Mouse (Mus musculus) lung, adult 18-20 months (tissue): Measurements from ENCODE around the gene Ascl3.

Source experiments
- DNase-seq, 2 experiments: peaks; one replicate each; pipeline ENCODE4 v3.0.0; 2022; ENCODE audit warnings: mixed read lengths in 2 of 2

Gene Ascl3

DNA sequence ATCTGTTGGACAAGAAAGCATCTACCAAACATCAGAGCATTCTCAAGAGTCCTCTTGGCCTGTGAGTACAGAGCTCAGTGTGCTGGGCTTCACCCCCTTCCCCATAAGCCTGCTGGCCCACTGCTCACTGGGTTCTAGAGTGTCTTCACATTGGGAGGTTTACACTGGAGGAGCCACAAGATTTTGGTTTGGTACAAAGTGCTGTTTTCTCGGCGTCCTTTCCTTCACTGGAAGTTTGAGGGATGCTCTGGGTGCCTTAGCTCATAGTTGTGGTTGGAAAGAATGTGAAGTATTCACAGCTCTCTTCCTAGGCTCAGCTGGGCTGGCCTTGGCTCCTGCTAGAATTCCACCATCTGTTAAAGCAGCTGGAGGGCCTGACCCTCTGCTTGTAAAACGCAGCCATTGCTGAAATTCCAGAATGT lies 22.6 kb downstream of the Ascl3 start:
- peak; percentile 60 to 74 for DNase-seq

DNA sequence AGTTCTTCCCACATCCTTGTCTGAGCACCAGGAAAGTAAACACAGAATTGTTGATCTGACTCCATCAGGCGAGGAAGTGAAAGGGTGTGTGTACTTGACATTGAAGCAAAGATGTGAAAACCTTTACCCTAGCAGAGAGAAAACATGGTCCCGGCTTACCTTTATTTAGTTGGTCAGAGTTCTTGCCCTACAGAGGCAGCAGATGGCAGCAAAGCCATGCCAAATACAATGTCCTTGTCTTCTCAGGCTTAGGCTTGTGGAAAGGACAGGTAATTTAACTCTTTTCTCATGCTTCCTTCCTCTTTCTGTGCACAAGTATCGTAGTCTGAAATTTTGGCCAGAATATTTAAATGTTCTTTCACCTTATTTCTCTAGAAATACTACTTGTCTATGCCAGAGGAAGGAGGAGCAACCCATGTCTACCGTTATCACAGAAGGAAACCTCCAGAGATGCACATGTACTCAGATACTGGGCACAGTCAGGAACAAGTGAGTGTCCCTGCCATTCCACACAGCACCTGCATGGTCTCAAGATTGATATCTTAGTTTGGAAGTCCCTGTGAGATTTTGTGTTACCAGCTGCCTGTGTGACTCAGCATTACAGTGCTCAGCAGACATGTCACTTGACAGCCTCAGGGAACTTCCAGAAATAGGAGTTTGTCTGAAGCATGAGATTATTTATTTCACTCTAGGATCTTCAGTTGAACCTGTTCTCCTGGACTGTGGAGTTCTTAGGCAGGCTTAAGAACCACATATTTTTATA lies 24.3 kb downstream of the Ascl3 start:
- DNase-seq = peak; percentile 66 to 71

DNA sequence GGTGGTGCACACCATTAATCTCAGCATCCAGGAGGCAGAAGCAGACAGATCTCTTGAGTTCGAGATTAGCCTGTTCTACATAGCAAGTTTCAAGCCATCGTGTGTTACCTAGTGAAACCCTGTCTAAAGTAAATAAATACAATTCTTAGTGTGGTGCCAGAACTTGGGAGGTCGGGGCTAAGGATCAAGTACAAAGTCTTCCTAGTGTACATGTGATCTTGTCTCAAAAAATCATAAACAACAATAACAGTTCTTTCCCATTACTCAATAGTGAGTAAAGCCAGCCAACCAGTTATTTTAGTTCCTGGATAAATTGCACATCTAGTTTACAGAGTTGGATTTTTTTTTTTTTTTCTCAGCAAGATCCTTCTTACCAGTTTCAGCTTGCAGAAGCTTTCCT lies 27.1 kb downstream of the Ascl3 start:
- DNase-seq = no peak

DNA sequence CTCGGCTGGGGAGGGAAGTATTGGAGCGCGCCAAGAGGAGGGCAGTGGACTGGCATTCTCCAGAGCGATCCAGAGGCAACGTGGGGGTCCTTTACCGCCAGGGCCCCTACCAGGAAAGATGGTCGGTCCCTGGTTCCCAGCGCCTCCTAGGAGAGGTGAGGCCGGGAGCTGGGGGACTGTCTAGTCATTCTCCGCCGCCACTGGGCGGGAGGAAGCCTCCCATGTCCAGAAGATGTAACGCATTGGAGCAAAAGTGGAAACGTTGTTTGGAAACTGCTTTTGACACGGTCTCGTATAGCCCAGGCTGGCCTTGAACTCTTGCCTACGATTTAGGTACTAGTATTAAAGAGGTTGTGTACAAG lies 27.5 kb downstream of the Ascl3 start:
- no peak for DNase-seq

DNA sequence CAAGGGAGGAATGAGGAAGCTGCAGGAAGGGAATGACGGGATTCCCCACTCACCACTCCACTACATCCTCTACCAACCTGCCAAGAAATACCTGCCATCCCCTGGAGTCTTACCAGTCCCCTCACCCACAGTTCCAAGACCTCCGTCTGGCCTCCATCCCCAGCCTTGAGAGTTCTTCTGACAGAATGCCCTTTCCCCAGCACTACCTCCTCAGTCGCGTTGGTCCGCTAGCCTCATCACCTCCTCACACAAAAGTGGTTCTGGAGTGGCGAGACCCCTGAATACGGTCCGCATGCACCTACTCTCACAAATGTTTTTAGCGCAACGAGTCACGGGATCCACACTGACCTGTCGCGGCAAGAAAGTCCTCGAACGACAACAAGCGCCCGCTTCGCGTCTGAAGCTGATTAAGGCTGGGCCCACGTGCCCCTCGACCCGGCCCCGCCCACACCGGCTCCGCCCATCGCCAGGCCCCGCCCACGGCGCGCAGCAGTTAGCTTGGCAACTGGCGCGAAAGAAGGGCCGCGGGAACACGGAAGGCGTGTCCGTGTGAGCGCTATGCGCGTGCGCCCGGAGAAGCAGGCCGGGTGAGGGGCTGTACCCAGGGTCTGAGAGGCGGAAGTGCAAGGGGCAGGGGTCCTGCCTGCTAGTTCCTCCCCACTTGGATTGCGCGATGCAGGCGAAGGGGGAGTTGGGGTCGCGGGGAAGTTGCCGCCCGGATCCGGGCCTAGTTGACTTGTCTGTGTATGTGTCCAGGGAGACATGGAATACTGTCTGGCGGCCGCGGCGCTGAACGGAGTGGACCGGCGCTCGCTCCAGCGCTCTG lies 28.1 kb downstream of the Ascl3 start, which contains the start of the genes St5 and Akip1:
Gene St5 (minus strand): TSS at position 416 of the 826 bp plus-strand sequence.
Gene Akip1 (plus strand): TSS at position 501 of the 826 bp plus-strand sequence.
- peak; percentile 96 to 97 for DNase-seq

DNA sequence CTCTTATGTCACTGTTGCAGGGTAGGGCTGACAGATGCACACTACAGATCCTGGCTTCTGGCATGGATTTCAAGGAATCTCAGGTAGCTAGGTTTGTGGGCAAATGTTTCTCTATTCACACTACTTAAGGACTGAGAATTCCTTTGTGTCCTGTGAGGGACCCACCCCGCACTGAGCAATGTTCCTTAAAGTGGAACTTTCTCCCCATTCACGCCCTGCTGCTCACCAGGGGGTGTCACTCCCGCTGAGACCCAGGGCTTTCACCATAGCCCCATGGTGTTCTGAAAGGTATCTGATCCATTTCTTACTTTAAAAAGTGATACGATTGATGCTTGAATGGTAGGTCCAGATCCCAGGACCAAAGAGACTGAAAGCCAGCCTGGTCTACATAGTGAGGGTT lies 28.8 kb downstream of the Ascl3 start:
- DNase-seq = no peak

DNA sequence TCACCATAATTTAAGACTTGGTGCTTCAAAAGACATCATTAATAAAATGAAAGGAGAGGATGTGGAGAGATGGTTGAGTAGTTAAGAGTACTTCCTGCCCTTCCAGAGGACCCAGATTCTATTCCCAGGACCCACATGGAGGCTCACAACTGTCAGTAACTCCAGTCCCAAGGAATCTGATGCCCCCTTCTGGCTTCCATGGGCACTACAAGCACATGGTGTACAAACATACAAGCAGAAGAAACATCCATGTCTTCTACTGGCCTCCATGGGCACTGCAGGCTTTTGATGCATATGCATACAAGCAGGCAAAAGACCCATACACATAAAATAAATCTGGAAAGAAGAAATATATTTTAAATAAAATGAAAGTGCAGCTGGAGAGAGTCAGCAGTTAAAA lies 31.3 kb downstream of the Ascl3 start:
- DNase-seq = no peak

DNA sequence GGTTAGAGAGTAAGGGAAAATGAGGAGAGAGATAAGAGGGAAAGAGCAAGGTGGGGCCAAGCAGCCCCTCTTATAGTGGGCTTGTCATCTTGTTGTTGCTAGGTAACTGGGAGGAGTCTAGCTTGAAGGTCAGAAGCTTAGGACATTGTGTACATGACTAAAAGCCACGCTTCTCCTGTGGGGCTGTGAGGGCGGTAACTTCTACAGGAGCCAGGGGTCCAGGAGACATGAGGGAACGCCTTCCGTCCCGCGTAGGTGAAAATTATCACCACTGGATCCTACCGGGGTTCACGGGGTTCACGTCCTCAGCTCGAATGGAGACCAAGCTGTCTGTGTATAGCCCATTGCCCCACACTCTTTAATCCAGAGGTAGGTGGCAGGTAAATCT lies 36.2 kb downstream of the Ascl3 start:
- no peak for DNase-seq

DNA sequence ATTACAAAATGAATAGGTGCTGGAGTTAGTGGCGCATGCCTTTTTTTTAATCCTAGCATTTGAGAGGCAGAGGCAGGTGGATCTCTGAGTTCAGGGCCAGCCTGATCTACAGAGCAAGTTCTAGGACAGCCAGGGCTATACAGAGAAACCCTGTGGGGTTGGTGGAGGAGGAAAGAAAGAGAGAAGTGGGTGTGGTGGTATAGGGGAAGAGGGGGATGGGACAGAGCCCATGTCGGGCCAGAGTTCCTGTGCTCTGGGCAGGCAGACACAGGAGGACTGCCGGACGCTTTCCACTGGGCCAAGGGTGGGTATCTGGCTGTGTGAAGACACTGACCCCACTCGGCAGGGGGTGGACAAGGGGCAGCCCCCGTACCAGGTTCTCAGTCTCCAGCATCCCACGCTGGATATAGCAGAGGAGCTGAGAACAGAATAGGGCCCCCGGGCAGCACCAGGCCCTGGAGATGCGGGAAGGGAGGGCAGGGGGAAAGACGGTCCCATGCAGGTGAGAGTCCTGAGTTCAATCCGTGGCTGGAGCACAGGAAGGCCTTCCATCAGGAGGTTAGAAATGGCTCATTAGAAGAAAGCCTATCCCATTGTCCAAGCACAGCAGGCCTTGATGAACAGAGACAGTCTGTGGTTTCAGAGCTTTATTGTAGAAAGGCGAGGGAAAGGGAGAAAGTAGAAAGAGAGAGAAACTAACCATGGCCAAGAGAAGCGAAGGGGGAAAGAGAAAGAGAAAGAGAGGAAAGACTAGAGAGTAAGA lies 36.8 kb downstream of the Ascl3 start:
- DNase-seq = no peak

DNA sequence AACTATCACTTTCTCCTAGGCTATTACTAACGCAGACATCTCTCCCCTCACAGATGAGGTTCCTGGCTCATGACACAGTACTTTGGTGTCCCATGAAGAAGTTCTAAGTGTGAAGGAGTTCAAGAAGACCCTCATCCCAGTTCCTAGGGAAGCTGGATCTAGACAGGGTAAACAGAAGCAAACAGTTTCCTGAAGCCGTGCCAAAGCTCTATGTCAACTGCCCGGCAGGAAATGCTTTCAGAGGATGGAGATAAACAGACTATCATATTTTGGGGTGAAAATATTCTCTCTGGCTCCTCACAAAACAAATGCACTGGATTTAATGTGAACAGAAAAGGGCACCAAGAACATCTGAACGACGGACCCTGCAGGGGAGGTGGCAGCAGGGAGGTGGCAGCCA lies 40.6 kb downstream of the Ascl3 start:
- peak in 1 of 2 experiments; percentile 65 for DNase-seq

DNA sequence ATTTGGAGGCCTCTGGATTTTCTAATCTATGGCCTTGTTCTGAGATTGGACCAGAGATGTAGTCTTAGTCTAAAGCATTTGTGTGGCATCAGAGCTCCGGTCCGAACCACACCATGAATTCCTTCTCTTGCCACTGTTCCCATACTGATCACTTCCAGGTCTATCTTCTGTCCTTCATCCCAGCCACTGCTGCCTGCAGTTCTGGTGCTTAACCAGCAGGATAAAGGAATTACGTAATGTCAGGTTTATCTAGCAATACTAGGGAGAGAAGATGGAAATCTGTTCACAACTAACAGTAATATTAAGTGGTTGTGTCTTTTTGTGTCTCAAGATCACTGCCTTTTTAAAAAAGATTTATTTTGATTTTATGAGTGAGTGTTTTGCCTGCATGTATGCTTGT lies 41.4 kb downstream of the Ascl3 start:
- DNase-seq = no peak

DNA sequence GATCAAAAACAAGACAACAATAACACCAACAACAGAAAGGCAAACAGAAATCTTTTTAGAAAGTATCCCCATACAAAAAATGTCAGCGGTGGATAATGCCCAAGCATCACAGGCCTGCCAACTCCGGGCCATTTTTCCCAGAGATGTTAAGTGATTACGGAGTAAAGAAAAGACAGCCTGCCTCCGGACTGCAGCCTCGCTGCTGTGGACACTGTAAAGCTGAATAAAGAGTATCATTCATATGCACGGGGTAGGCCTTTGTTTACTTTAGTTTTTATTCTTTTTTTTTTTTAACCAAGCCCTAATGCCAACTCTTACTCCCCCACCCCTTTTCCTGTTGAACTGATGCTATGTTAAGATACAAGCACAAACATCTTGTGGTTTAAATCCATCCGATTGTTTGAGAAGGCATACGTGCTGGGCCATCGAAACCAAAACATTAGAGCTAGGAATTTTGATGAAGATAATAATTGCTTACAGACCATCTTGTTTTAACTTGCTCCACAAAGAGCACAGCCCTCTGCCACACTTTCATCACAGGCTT lies 44.9 kb downstream of the Ascl3 start:
- DNase-seq = peak in 1 of 2 experiments; percentile 32

DNA sequence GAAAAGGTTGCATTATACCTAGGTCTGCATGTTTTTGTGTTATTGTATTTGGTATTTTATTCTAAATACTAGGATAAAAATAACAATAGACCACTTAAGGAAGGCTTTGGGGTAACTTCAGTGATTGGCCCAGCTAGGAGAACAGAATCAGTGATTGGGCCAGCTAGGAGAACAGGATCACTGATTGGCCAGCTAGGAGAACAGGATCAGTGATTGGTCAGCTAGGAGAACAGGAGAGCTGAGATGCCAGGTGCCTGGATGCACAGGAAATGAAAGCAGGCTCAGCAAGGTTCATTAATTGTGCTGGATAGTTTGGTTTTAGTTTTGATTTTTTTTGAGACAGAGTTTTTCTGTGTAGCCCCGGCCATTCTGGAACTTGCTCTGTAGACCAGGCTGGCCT lies 50.6 kb downstream of the Ascl3 start:
- no peak for DNase-seq

DNA sequence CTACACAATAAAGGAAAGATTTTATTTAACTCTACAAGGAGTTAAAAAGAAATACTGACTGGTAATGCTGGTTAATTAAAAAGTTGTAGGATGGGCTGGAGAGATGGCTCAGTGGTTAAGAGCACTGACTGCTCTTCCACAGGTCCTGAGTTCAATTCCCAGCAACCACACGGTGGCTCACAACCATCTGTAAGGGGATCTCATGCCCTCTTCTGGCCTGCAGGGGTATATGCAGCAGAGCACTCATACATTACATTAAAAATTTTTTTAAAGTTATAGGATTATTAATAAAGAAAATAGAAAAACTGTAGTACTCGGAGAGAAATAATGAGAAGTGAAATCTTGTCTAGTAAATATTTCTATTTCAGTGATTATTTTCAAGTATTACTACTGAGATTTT lies 51.2 kb downstream of the Ascl3 start:
- DNase-seq = no peak
